Mouse (Mus musculus) CD4-positive, CD25-positive, alpha-beta regulatory T cell, adult 4 months (primary cell): Measurements from ENCODE around the gene Fam163a. TPM values are rescaled to one million over a fixed set of nuclear protein-coding genes. Genes with fewer than 3 reads are reported as not detected.
"Not testable (repeated sequence)": the region's sequence is repeated elsewhere in the genome, so short reads cannot be mapped to it uniquely, and the experiment has no call there.

Experiments
- ATAC-seq: one replicate; pipeline ENCODE4 v1.8.0; 2017
- polyA plus RNA-seq, 2 experiments: library from polyadenylated mRNA; unstranded; fragments of 100-300 nt; shearing (Covaris generic); gene quantifications; one replicate each; pipeline ENCODE4 v1.2.1; 2017

The Fam163a gene
- not detected for polyA plus RNA-seq

- ATAC-seq: no peak
Measured at GRCm38 (mm10) chr1:156204656-156205131, at the start of gene Fam163a. Fam163a (minus strand) TSS chr1:156205026.

GRCm38 (mm10) chr1:156251096-156251495 is 46.3 kb upstream of the Fam163a start:
- not testable (repeated sequence) for ATAC-seq

- no peak for ATAC-seq
Measured at GRCm38 (mm10) chr1:156247893-156248292, 43.1 kb upstream of the Fam163a start.

GRCm38 (mm10) chr1:156241713-156242348 is 37.0 kb upstream of the Fam163a start:
- peak; percentile 81 for ATAC-seq

- ATAC-seq: no peak
Measured at GRCm38 (mm10) chr1:156241035-156241434, 36.2 kb upstream of the Fam163a start.

GRCm38 (mm10) chr1:156231122-156231521 is 26.3 kb upstream of the Fam163a start:
- no peak for ATAC-seq

GRCm38 (mm10) chr1:156230339-156231089 is 25.7 kb upstream of the Fam163a start:
- ATAC-seq: no peak

- no peak for ATAC-seq
Measured at GRCm38 (mm10) chr1:156229448-156229847, 24.6 kb upstream of the Fam163a start.

- ATAC-seq: no peak
Measured at GRCm38 (mm10) chr1:156228728-156229127, 23.9 kb upstream of the Fam163a start.

GRCm38 (mm10) chr1:156226903-156227302 is 22.1 kb upstream of the Fam163a start:
- ATAC-seq: no peak

GRCm38 (mm10) chr1:156222205-156223000 is 17.6 kb upstream of the Fam163a start:
- ATAC-seq: no peak

GRCm38 (mm10) chr1:156221327-156221726 is 16.5 kb upstream of the Fam163a start:
- ATAC-seq: no peak

GRCm38 (mm10) chr1:156218573-156218972 is 13.7 kb upstream of the Fam163a start:
- no peak for ATAC-seq

- no peak for ATAC-seq
Measured at GRCm38 (mm10) chr1:156217941-156218340, 13.1 kb upstream of the Fam163a start.

GRCm38 (mm10) chr1:156217393-156217792 is 12.6 kb upstream of the Fam163a start:
- ATAC-seq: no peak

GRCm38 (mm10) chr1:156216249-156216648 is 11.4 kb upstream of the Fam163a start:
- ATAC-seq: no peak

GRCm38 (mm10) chr1:156214651-156215050 is 9.8 kb upstream of the Fam163a start:
- no peak for ATAC-seq

- no peak for ATAC-seq
Measured at GRCm38 (mm10) chr1:156212923-156213322, 8.1 kb upstream of the Fam163a start.

GRCm38 (mm10) chr1:156211809-156212317 is 7.0 kb upstream of the Fam163a start:
- no peak for ATAC-seq

GRCm38 (mm10) chr1:156205164-156205563 is 338 bp upstream of the Fam163a start:
- ATAC-seq: no peak

- no peak for ATAC-seq
Measured at GRCm38 (mm10) chr1:156203961-156204655, 718 bp downstream of the Fam163a start.

GRCm38 (mm10) chr1:156202661-156203060 is 2.2 kb downstream of the Fam163a start:
- ATAC-seq: no peak
